Mouse (Mus musculus): Measurements from ENCODE around the gene Cckbr.

DNA sequence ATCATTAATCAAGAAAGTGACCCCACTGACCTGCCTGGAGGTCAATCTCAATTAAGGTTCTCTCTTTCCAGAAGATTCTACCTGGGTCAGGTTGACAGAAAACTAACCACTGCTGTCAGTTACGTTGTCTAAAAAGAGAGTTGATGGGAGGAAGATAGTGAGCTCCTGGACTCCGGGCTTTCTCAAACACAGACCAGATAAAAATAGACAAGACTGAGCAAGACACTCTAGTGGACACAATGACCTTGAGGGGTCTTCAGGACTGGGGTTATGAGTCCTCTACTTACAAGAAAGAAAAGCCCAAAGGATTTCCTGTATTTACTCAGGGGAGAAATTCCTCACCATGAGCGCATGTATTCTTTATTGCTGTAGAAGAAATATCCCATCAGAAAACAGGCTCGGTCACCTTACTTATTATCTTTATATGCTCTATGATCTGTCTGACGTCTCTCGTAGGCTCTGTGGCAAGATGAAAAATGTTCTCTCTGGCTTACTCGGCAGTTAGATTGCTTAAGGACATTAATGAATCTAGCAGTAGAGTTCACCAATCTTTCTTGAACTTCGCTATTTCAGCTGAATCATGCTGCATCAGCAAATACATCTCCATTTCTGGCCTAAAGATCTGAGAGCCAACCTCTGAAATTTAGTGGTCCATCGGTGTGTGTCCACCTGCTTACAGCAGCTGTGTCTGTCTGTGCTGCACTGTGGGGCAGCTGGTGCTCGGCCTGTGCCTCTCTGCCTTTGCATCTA, 51.3 kb downstream of the Cckbr start:
- TF ChIP-seq CTCF (IDR thresholded peaks at IDR 0.05; ENCODE audit: low read depth) (no peak), EP300 (optimal IDR thresholded peaks at IDR 0.05) (no peak)

Measured in stomach, postnatal 0 days (tissue).